Mouse (Mus musculus) CD4-positive, CD25-positive, alpha-beta regulatory T cell, adult 2 months (primary cell): ENCODE results near the gene Pik3cd.

Source experiments
- DNase-seq: peaks from one replicate; pipeline ENCODE4 v3.0.0-alpha.2; 2012; ENCODE audit warnings: low read depth, low spot score

Pik3cd gene

GRCm38 (mm10) chr4:149609256-149610025 lies 92.9 kb downstream of the Pik3cd start:
- no peak for DNase-seq

- DNase-seq = no peak
Observed at GRCm38 (mm10) chr4:149608309-149608638, 94.1 kb downstream of the Pik3cd start.

GRCm38 (mm10) chr4:149607591-149608308 lies 94.6 kb downstream of the Pik3cd start:
- DNase-seq = no peak

GRCm38 (mm10) chr4:149606766-149607358 lies 95.5 kb downstream of the Pik3cd start:
- no peak for DNase-seq

- DNase-seq = no peak
Observed at GRCm38 (mm10) chr4:149606056-149606455, 96.3 kb downstream of the Pik3cd start.

- DNase-seq = peak; percentile 21
Observed at GRCm38 (mm10) chr4:149604518-149604917, 97.9 kb downstream of the Pik3cd start.

- DNase-seq = no peak
Observed at GRCm38 (mm10) chr4:149603860-149604259, 98.5 kb downstream of the Pik3cd start.

GRCm38 (mm10) chr4:149602236-149602635 lies 100.1 kb downstream of the Pik3cd start:
- DNase-seq = no peak

GRCm38 (mm10) chr4:149601484-149601883 lies 100.9 kb downstream of the Pik3cd start:
- no peak for DNase-seq

GRCm38 (mm10) chr4:149600130-149600529 lies 102.2 kb downstream of the Pik3cd start:
- DNase-seq = no peak

- DNase-seq = no peak
Observed at GRCm38 (mm10) chr4:149599549-149599948, 102.8 kb downstream of the Pik3cd start.
